Mouse (Mus musculus) midbrain, embryonic 14.5 days (tissue): ENCODE data around the gene Eif3k. TPM values are rescaled to one million over a fixed set of nuclear protein-coding genes. Genes with fewer than 3 reads are reported as not detected.
"Not testable (repeated sequence)": the region's sequence is repeated elsewhere in the genome, so short reads cannot be mapped to it uniquely, and the experiment has no call there.

ENCODE experiments used
- ATAC-seq: fragments of 200-750 bp; cut with Nextera tagmentation; 2 replicates; pipeline ENCODE4 v1.8.0; 2017; ENCODE audit warnings: moderate number of reproducible peaks, moderate library complexity; ENCODE audit not compliant: low FRiP score, low TSS enrichment
- DNase-seq: peaks from one replicate; pipeline ENCODE4 v3.0.0-alpha.2; 2015
- H3K27ac ChIP-seq: fragments of 300-500 bp; sonication (generic); replicated peaks from 2 replicates; pipeline ENCODE4 v1.5.1; 2014; ENCODE audit warnings: mild to moderate bottlenecking, low read depth, low read length, moderate library complexity
- H3K27me3 ChIP-seq: fragments of 300-500 bp; sonication (generic); 2 replicates; pipeline ENCODE4 v1.6.1; 2014; ENCODE audit warnings: low read length, control low read depth, mixed read lengths; ENCODE audit not compliant: control insufficient read depth, insufficient read depth
- H3K36me3 ChIP-seq: fragments of 300-500 bp; sonication (generic); 2 replicates; pipeline ENCODE4 v1.6.1; 2014; ENCODE audit warnings: low read length, control low read depth; ENCODE audit not compliant: control insufficient read depth, insufficient read depth
- H3K4me1 ChIP-seq: fragments of 300-500 bp; sonication (generic); 2 replicates; pipeline ENCODE4 v1.6.1; 2014; ENCODE audit warnings: mild to moderate bottlenecking, antibody characterized with exemption, low read length, control low read depth; ENCODE audit not compliant: control insufficient read depth, insufficient read depth
- H3K4me2 ChIP-seq: fragments of 300-500 bp; sonication (generic); 2 replicates; pipeline ENCODE4 v1.6.1; 2014; ENCODE audit warnings: mild to moderate bottlenecking, low read length, moderate library complexity
- H3K4me3 ChIP-seq: fragments of 300-500 bp; sonication (generic); replicated peaks from 2 replicates; pipeline ENCODE4 v1.5.1; 2014; ENCODE audit warnings: low read depth, low read length
- H3K9ac ChIP-seq: fragments of 300-500 bp; sonication (generic); replicated peaks from 2 replicates; pipeline ENCODE4 v1.6.1; 2014; ENCODE audit warnings: mild to moderate bottlenecking, low read length, moderate library complexity
- H3K9me3 ChIP-seq: fragments of 300-500 bp; sonication (generic); 2 replicates; pipeline ENCODE4 v1.6.1; 2016; ENCODE audit warnings: low read length, control low read depth, mixed read lengths; ENCODE audit not compliant: control insufficient read depth
- WGBS: fragments of 180-500 bp; shearing (Covaris S2); extraction: QIAGEN DNeasy Blood & Tissue Kit; methylation state at CpG from one replicate; pipeline ENCODE4 v1.1.7; 2014; 5-methylcytosine and 5-hydroxymethylcytosine counted together
- polyA plus RNA-seq: library from polyadenylated mRNA; unstranded; fragments of >200 nt; fragmentation: Nextera tagmentation; extraction: Ambion mirVana; gene quantifications from 2 replicates; pipeline ENCODE4 v1.2.1, GENCODE M21; 2014

Eif3k gene
- polyA plus RNA-seq, 1 experiment from 2014 or later: 320 TPM

GRCm38 (mm10) chr7:28977556-28977955 is 4.1 kb downstream of the Eif3k start:
- WGBS: 93% methylated on average over 9 of the region's 9 CpGs
- Histone ChIP-seq H3K27ac (no peak overlapping the region), H3K4me2 (no peak overlapping the region), H3K9me3 (no peaks in the 10 kb centered on the region), H3K36me3 (peaks cover 54% of the 10 kb centered on the region), H3K4me1 (peaks cover 7% of the 10 kb centered on the region), H3K27me3 (no peaks in the 10 kb centered on the region), H3K9ac (no peak overlapping the region), H3K4me3 (no peak overlapping the region)
- ATAC-seq (no peak), DNase-seq (no peak)

- WGBS: 84% methylated on average over 8 of the region's 8 CpGs
- Histone ChIP-seq H3K4me2 (no peak overlapping the region), H3K4me1 (no peaks in the 10 kb centered on the region), H3K9me3 (no peaks in the 10 kb centered on the region), H3K9ac (no peak overlapping the region), H3K27me3 (no peaks in the 10 kb centered on the region), H3K36me3 (peaks cover 54% of the 10 kb centered on the region), H3K27ac (no peak overlapping the region), H3K4me3 (no peak overlapping the region)
- no peak for DNase-seq
- no peak for ATAC-seq
Observed at GRCm38 (mm10) chr7:28973025-28973424, 8.6 kb downstream of the Eif3k start.

GRCm38 (mm10) chr7:28972542-28972985 is 9.1 kb downstream of the Eif3k start:
- Histone ChIP-seq H3K27ac (no peak overlapping the region), H3K4me1 (no peaks in the 10 kb centered on the region), H3K4me2 (no peak overlapping the region), H3K9me3 (no peaks in the 10 kb centered on the region), H3K36me3 (peaks cover 50% of the 10 kb centered on the region), H3K4me3 (no peak overlapping the region), H3K27me3 (no peaks in the 10 kb centered on the region), H3K9ac (no peak overlapping the region)
- WGBS: 71% methylated on average over 8 of the region's 8 CpGs
- DNase-seq (peak; percentile 85), ATAC-seq (no peak)

- ATAC-seq: no peak
Observed at GRCm38 (mm10) chr7:28971770-28972269, 9.8 kb downstream of the Eif3k start.

GRCm38 (mm10) chr7:28971029-28971428 is 10.6 kb downstream of the Eif3k start:
- Histone ChIP-seq H3K36me3 (peaks cover 36% of the 10 kb centered on the region), H3K27me3 (no peaks in the 10 kb centered on the region), H3K4me1 (no peaks in the 10 kb centered on the region), H3K4me3 (no peak overlapping the region), H3K9me3 (no peaks in the 10 kb centered on the region), H3K27ac (no peak overlapping the region), H3K4me2 (no peak overlapping the region), H3K9ac (no peak overlapping the region)
- ATAC-seq (no peak), DNase-seq (no peak)
- WGBS: 91% methylated on average over 7 of the region's 7 CpGs

More at GRCm38 (mm10) chr7:28971770-28972269, 9.8 kb downstream of the Eif3k start:
- H3K4me2 ChIP-seq: no peak overlapping the region
- H3K36me3 ChIP-seq: peaks cover 42% of the 10 kb centered on the region
- H3K27me3 ChIP-seq: no peaks in the 10 kb centered on the region
- WGBS: 91% methylated on average over 6 of the region's 6 CpGs
- H3K9me3 ChIP-seq: no peaks in the 10 kb centered on the region
- H3K4me1 ChIP-seq: no peaks in the 10 kb centered on the region
- no peak overlapping the region for H3K9ac ChIP-seq
- no peak overlapping the region for H3K27ac ChIP-seq
- H3K4me3 ChIP-seq: no peak overlapping the region
- no peak for DNase-seq

- H3K27me3 ChIP-seq: no peaks in the 10 kb centered on the region
- no peaks in the 10 kb centered on the region for H3K4me1 ChIP-seq
- H3K4me2 ChIP-seq: no peak overlapping the region
- no peak overlapping the region for H3K4me3 ChIP-seq
- 84% methylated on average over 12 of the region's 12 CpGs for WGBS
- H3K36me3 ChIP-seq: peaks cover 34% of the 10 kb centered on the region
- H3K9me3 ChIP-seq: no peaks in the 10 kb centered on the region
- H3K27ac ChIP-seq: no peak overlapping the region
- DNase-seq: no peak
- no peak overlapping the region for H3K9ac ChIP-seq
- ATAC-seq: no peak
Observed at GRCm38 (mm10) chr7:28969672-28970394, 11.8 kb downstream of the Eif3k start.

GRCm38 (mm10) chr7:28969271-28969670 is 12.4 kb downstream of the Eif3k start:
- no peaks in the 10 kb centered on the region for H3K27me3 ChIP-seq
- 83% methylated on average over 1 of the region's 1 CpGs for WGBS
- no peak overlapping the region for H3K9ac ChIP-seq
- no peak overlapping the region for H3K27ac ChIP-seq
- no peak overlapping the region for H3K4me3 ChIP-seq
- ATAC-seq (no peak), DNase-seq (no peak)
- peaks cover 29% of the 10 kb centered on the region for H3K36me3 ChIP-seq
- H3K4me1 ChIP-seq: no peaks in the 10 kb centered on the region
- no peaks in the 10 kb centered on the region for H3K9me3 ChIP-seq
- H3K4me2 ChIP-seq: no peak overlapping the region

GRCm38 (mm10) chr7:28968120-28968519 is 13.5 kb downstream of the Eif3k start:
- WGBS: 95% methylated on average over 8 of the region's 8 CpGs
- H3K36me3 ChIP-seq: peaks cover 17% of the 10 kb centered on the region

More at GRCm38 (mm10) chr7:28968120-28968519, 13.5 kb downstream of the Eif3k start:
- not testable (repeated sequence) for ATAC-seq, H3K4me2 ChIP-seq, H3K27ac ChIP-seq, H3K4me3 ChIP-seq, H3K4me1 ChIP-seq, H3K9ac ChIP-seq, H3K27me3 ChIP-seq, H3K9me3 ChIP-seq, DNase-seq
